Comparison of ENCODE assay signal across 8 mouse cellular contexts in the genomic region with DNA sequence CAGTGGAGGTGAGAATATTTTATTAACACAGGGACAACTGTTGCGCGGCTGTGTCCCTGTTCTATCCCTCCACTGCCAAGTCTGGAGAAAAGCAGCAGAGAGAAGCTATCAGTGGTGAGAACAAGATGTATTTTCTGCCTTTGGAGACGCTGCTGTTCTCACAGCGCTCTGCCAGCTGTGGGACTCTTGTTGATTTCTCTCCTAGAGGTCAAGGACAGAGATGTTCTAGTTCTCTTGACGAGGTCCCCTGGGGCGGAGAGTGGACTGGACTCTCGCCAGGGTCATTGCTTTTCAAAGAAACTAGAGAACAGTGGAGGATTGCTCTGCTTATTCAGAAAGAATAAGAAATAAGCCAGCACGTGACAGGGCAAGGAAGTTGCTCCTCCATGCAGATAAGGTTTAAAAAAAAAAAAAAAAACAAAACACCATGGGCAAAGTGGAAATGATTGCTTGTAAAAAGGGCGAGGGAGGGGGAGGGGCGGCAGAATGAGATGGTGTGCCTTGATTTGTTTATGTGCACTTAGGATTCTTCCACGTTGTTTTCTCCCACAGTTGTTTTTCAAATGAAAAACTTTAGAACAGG. TPM values are rescaled to one million over a fixed set of nuclear protein-coding genes. Genes with fewer than 3 reads are reported as not detected.
DNase-seq lines count a peak whose midpoint lies in the region; TF ChIP-seq lines count a peak whose summit lies in the region.

No protein-coding gene starts in this region.

- no peak for TF ChIP-seq POLR2A in MEL (IDR thresholded peaks at IDR 0.05; ENCODE audit: control insufficient read depth in 1 of 2, insufficient read depth in 1 of 2, low read depth in 1 of 2, low read length in 2 of 2, poor library complexity in 1 of 2)

- TF ChIP-seq RAD21 in MEL (IDR thresholded peaks at IDR 0.05; ENCODE audit: low read depth, low read length): no peak

- H3K9ac ChIP-seq in MEL (ENCODE audit: control insufficient read depth, low read depth, low read length, poor library complexity, severe bottlenecking): no peak overlapping the region

- no peaks in the 10 kb centered on the region for H3K27me3 ChIP-seq in MEL (ENCODE audit: control insufficient read depth in 1 of 2, insufficient read depth in 2 of 2, low read length in 2 of 2)

- no peak overlapping the region for H3K27ac ChIP-seq in MEL (ENCODE audit: control insufficient read depth, low read depth, low read length)

- no peak for TF ChIP-seq CTCF in MEL (IDR thresholded peaks at IDR 0.05 in 2 of 3, conservative IDR thresholded peaks at IDR 0.05 in 1 of 3; ENCODE audit: control insufficient read depth in 1 of 3, insufficient read depth in 1 of 3, low read depth in 2 of 3, low read length in 3 of 3, poor library complexity in 1 of 3, severe bottlenecking in 1 of 3)

- no peaks in the 10 kb centered on the region for H3K36me3 ChIP-seq in MEL (ENCODE audit: control insufficient read depth in 1 of 2, insufficient read depth in 2 of 2, low read length in 2 of 2)

- intact Hi-C loops in gastrocnemius, postnatal 14 days (cut with DNase I; ENCODE audit: low total_unique reads): no loop called here

- no peak overlapping the region for H3K4me3 ChIP-seq in MEL (ENCODE audit: control insufficient read depth in 1 of 2, insufficient read depth in 1 of 2, low read depth in 2 of 2, low read length in 2 of 2)

- TF ChIP-seq EP300 in MEL (IDR thresholded peaks at IDR 0.05; ENCODE audit: low read depth in 1 of 2, low read length in 2 of 2): no peak

- no peaks in the 10 kb centered on the region; a peak in 2 of 4 replicates for H3K4me1 ChIP-seq in MEL (ENCODE audit: control insufficient read depth in 1 of 2, insufficient read depth in 2 of 2, low read length in 2 of 2)

- H3K9me3 ChIP-seq in MEL (replicated peaks; ENCODE audit: insufficient read depth, low read length): no peaks in the 10 kb centered on the region

- no peaks in the 10 kb centered on the region for H3K79me2 ChIP-seq in MEL (ENCODE audit: control insufficient read depth, insufficient read depth, low read length, poor library complexity)

- peak; percentile 20 for DNase-seq in embryo, embryonic 11 days
- DNase-seq in embryo, embryonic 10 days (ENCODE audit: low spot score): no peak
- no peak for DNase-seq in MEL (ENCODE audit: low read depth, low spot score)
- DNase-seq in gastrocnemius, postnatal 14 days: peak; percentile 79
- DNase-seq in kidney, adult 18-20 months: peak; percentile 88
- DNase-seq in lung, postnatal 14 days: peak; percentile 84
- no peak for DNase-seq in T-cell, adult 2 months (ENCODE audit: low spot score)
- DNase-seq in layer of hippocampus, adult 9-11 months: no peak

TF ChIP-seq in MEL, 35 proteins besides CTCF, POLR2A, EP300 and RAD21:
- TF ChIP-seq ZNF384 (IDR thresholded peaks at IDR 0.05; ENCODE audit: low read depth, low read length) (peak; percentile 89), MAX (IDR thresholded peaks at IDR 0.05; ENCODE audit: low read length) (peak; percentile 41; the same call in 1 of the 2 replicates), USF1 (IDR thresholded peaks at IDR 0.05; ENCODE audit: low read depth, low read length) (peak; percentile 85), ELF1 (IDR thresholded peaks at IDR 0.05; ENCODE audit: low read depth, low read length) (no peak), ETS1 (IDR thresholded peaks at IDR 0.05; ENCODE audit: low read depth, low read length) (no peak), NELFE (IDR thresholded peaks at IDR 0.05; ENCODE audit: low read depth, low read length) (no peak), GATA1 (IDR thresholded peaks at IDR 0.05; ENCODE audit: low read depth, low read length) (peak; percentile 11; the same call in 1 of the 2 replicates), MXI1 (IDR thresholded peaks at IDR 0.05; ENCODE audit: low read depth, low read length) (peak; percentile 28; the same call in 1 of the 2 replicates), MYC (IDR thresholded peaks at IDR 0.05; ENCODE audit: low read depth, low read length) (no peak), BHLHE40 (IDR thresholded peaks at IDR 0.05; ENCODE audit: borderline replicate concordance, low read depth, low read length) (peak; percentile 90), SMC3 (IDR thresholded peaks at IDR 0.05; ENCODE audit: low read depth, low read length) (no peak)

RNA-seq across cellular contexts. Expression of gene Ppp2r3a, which starts 10.5 kb away (rescaled TPM):
- total RNA-seq in MEL (2012; rRNA removed): 1.1 and 2.2 TPM in 2 replicates
- 1 to 10 TPM in 1 of 2 experiments, not detected in 1; 3.0 TPM for polyA plus RNA-seq in MEL (2012; ENCODE audit: insufficient read depth in 1 of 2, insufficient read length in 2 of 2, low read depth in 1 of 2, low replicate concordance in 2 of 2, missing spikeins in 1 of 2)
- total RNA-seq in gastrocnemius, postnatal 14 days (2021): 100 to 1,000 TPM; 192 to 202 TPM

Comparison
In these comparisons a context has a peak if more than half of its experiments do, and no peak if none do; other contexts are left out.
1. DNase-seq: peak in embryo, embryonic 11 days (single experiment), gastrocnemius, postnatal 14 days (single experiment), kidney, adult 18-20 months (single experiment) and lung, postnatal 14 days (single experiment); none in embryo, embryonic 10 days (single experiment), MEL (single experiment), T-cell, adult 2 months (single experiment) and layer of hippocampus, adult 9-11 months (single experiment).
2. RNA of gene Ppp2r3a, which starts 10.5 kb away (total RNA-seq): 192 to 202 TPM in gastrocnemius, postnatal 14 days; 1.1 to 2.2 TPM in MEL; every median in the first group is over 10 times any median in the second.